Mouse (Mus musculus) R1 (cell line): ENCODE measurements at regions not wholly inside any gene's neighbourhood (a gene's known extent, or its start where the extent isn't known, plus 50 kb on each side); places are given as distances from the start of the nearest gene placed in this dataset.
"Not testable (repeated sequence)": the region's sequence is repeated elsewhere in the genome, so short reads cannot be mapped to it uniquely, and the experiment has no call there.

Experiments used
- DNase-seq: peaks from one replicate; pipeline ENCODE4 v3.0.0-alpha.2; 2018; ENCODE audit warnings: low read depth, low spot score

DNA sequence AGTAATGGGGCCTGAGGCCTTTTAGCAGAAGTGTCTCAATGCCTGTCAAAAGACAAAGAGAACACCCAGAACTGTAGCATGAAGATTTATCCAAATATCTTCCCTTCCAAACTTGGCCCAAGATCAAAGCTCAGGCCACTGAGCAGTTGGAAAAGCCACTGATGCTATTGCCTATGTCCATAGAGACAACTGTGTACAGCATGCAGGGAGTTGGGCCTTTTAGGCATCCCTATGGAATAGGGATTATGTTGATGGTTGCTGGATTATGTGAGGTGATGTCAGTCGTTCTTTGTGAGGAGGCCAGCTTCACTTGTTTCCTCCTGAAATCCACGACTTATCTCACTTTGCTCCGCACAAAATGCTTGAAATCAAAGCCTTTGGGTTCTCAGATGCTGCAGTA, 153.1 kb upstream of the Gm17728 start:
- DNase-seq: no peak

DNA sequence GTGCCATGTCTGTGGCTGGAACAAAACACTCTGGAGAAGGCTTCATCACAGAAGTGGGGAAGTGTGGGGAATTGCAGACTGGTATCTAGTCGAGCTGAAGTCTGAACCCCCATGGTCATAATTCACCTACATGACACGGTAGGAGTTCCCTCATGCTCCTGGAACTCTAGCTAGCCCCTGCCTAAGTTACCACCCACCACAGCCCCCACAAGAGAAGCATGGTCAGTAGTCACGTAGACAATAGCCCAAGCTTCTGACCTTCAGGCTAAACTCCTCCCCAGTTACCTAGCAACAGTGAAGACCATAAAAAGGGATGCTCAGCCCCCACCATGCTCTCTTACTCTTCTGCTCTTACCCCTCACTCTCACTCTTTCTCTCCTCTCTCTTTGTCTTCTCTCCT, 143.8 kb upstream of the Gm17728 start:
- not testable (repeated sequence) for DNase-seq

DNA sequence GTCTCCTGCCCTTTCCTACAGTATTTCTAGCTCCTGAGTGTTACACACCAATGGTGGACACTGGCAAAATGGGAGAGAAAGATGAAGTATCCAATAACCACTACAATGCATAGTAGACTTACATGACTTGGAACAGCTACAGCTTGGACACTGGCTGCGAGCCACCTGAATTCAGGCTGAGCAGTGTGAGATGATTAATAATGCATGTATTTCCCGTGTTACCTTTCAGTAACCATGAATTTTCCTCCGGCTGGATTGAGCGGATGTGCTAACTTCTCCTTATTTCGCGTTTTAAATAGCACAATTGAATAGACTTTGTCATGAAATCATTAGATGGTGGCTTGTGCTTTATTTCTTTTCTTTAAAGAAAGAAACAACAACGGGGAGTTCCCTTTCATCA, 142.4 kb upstream of the Gm17728 start:
- no peak for DNase-seq

DNA sequence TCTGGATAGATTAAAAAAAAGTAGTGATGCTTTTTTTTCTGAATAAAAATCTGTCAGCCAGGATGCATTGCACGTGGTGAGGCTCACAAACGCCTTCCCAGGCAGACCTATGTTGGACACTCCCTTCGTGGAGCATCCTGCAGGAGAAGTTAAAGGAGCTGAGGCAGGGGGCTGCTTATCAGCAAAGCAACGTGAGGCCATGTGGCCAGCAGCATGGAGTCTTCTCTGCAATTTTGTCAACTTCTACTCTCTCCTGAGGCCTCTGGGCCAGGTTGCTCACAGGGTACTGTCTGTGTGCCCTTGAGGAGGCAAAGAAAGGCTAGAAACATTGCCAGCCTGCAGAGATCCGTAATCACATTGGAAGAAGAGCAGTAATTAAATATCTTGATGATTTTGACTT, 140.0 kb upstream of the Gm17728 start:
- DNase-seq: no peak

DNA sequence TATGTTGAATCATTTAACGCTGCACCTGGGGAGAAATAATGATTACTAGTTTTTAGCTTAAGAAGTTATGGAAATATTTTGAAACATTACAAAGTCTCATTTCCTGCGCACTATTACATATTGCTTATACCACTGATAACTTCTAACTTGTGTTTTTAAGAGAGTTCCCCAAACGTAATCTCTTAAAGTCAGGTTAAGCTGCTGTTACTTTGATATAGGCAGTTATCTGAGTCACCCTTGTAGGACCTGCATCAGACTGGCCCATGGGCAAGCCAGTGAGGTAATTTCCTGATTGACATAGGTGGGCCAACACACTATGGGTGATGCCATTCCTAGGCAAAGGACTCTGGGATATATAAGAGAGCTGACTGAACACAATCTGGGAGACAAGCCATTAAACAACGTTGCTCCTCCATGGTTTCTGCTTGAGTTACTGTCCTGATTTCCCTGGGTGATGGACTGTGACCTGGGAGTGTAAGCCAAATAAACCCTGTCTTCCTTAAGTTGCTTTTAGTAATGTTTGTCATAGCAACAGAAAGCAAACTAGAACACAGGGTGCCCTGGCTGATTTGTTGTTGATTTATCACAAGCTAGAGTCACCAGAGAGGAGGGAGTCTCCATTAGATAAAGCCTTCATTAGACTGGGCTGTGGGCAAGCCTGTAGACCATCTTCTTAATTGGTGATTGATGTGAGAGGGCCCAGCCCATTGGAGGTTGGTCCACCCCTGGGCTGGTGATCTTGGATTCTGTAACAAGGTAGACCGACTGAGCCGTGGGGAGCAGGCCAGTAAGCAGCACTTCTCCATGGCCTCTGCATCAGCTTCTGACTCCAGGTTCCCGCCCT, 139.3 kb upstream of the Gm17728 start:
- DNase-seq: no peak

DNA sequence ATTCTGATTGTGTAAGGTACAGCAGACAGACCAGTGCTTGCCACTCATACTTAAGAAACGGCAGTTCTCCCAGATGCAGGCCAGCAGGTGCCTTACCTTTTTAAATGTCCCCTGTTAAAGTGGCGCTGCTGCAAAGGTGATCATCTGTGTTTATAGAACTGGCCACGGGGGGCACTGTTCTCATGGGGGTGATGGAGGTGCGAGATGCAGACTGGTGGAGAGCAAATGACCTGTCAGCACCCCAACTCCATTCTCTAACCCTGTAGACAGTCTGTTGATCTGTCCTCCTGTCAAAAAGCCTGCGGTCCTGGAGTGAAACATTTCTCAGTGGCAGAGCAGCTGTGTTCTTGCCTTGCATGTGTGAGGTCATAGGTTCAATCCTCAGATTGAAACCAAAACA, 135.4 kb upstream of the Gm17728 start:
- DNase-seq: peak; percentile 56

DNA sequence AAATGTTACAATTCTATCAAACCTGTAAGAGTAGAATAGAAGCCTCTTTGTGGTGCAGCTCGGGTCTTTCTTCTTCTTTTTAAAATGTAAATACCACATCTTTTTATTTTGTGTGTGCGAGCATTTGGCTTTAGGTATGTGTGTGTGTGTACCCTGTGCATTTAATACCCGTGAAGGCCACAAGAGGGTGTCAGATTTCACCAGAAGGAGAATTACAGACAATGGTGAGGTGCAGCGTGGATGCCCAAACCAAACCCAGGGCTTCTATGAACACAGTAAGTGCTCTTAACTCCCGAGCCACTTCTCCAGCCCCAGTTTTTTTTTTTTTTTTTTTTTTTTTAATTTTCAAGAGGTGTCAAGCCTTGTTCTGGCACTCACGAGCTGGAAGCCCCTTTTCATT, 135.0 kb upstream of the Gm17728 start:
- peak; percentile 69 for DNase-seq

DNA sequence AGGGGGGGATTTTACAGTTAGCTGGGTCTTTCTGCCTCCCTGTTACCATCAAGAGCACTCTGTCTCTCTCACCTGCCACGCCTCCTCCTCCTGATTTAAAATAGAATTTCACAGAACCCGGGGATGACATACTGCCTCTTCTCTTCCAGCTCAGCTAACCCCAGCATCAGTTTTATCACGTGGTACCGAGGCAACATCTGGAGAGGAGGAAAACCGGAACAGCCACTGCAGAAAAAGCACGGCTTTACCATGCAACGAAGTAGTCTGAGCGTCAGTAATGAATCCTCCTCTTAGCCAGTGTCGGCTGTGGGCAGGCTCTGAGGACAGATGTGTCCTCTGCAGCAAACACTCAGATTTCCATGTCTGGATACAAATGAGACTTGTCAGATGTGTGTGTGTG, 134.2 kb upstream of the Gm17728 start:
- DNase-seq: no peak

DNA sequence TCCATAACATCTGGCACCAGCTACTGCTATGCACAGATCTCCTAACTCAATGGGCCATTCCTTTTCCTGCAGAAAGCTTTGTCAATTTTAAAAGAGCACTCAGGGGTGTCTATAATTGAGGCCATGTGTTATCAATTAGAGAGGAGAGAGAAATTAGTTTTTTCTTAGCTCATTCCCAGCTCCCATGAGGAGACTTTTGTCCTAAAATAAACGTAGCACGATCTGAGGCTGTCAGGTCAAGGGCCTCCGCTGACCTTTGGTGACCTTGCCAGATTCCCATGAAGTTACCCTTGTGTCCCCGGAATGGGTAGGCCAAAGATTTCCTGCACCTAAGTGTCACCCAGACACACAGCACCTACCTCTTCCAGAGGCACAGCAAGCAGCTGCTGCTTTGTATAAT, 130.3 kb upstream of the Gm17728 start:
- DNase-seq: no peak

DNA sequence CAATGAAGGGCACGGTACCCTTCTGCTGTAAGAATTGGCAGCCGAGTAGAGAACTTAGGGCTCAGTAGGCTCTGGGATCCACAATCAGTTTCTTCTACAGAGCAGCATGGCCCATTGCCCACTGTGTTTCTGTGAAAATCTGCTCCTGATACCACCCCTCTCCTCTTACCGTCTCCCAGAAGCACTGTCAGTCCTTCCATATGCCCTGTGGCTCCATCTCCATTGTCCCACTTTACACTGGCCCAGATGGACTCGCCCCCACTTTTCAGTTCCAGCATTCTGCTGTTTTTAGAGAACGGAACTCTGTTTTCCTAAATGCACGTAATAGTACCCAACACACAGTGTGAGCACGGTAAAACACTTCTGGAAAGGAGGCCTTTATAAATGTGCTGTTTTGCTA, 129.6 kb upstream of the Gm17728 start:
- DNase-seq: no peak

DNA sequence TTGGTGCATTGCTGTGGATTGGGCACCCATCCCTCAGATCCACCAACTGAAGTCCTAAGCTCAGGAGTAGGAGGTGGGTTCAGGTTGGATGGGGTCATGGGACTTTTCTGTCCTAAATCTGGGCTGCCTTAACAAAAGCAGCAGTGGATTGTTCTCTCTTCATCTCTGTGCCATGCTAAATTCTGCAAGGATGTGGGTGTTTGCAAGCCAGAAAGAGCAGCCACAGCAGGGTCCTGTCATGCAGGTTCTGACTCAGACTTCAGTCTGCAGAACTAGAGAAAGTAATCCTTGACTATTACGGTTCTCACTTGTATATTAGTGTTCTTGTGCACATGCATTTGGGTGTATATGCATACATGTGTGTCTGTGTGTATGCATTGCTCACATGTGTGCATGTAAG, 125.5 kb upstream of the Gm17728 start:
- DNase-seq: no peak

DNA sequence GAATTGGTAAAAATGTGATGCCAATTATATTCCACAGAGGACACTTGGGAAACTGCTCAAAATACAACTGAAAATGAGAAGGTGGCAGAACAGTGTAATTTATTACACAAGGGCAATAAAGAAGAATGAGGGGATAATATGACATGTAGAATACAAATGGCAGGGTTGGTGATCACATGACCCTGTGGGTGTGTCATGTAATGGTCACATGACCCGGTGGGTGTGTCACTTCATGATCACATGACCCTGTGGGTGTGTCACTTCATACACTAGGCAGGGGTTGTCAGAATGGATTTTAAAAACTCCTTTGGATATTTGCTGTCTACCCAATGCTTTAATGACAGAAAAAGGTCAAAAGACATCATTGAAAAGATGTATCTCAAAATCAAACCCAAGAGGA, 123.6 kb upstream of the Gm17728 start:
- no peak for DNase-seq

DNA sequence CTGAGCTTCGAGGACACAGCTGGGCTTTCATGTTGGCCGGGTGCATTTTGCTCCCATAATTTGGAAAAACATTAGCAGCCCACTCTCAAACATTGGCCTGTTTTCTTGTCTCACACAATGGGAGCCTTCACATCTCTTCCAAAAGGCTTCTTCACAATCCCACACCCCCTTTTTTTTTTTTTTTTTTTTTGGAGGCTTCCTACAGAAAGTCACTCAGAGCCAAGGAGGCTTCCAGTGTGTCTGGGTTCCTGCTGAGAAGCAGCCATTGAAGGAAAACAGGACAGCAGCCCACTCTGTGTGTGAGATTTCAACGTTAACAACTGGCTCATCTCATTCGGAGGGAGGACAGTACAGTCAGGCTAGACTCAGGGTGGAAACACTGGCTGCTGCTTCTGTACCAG, 120.8 kb upstream of the Gm17728 start:
- no peak for DNase-seq

DNA sequence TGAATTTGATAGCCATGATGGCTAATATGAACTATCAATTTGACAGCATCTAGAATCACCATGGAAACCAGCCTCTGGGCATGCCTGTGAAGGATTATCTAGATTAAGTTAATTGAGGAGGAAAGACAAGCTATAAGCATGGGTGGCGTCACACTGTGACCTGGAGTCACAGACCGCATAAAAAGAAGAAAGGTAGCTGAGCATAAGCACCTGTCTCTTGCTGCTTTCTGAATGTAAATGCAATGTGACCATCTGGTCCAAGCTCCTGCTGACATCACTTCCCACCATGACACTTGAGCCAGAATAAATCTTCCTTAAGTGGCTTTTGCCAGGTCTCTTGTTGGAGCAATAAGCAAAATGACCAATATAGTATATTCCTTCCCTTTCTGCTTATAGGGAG, 113.4 kb upstream of the Gm17728 start:
- no peak for DNase-seq

DNA sequence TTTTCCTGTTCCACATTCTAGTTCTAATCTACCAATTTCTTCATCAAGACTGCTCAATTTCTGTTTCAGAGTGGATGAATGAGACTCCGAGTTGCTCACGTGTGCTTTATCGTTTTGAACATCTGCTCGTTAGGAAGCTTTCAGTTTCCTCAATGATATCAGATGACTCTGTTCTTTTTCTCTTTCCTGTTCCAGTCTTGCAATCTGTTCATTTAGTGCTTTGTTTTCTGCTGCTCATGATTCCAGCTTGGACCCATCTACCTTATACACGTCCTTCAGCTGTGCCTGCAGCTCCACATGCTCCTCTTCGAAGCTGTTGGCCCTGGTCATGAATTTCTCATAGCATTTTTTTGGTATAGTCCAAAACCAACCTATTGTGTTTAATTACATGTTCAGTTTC, 99.1 kb upstream of the Gm17728 start:
- no peak for DNase-seq

DNA sequence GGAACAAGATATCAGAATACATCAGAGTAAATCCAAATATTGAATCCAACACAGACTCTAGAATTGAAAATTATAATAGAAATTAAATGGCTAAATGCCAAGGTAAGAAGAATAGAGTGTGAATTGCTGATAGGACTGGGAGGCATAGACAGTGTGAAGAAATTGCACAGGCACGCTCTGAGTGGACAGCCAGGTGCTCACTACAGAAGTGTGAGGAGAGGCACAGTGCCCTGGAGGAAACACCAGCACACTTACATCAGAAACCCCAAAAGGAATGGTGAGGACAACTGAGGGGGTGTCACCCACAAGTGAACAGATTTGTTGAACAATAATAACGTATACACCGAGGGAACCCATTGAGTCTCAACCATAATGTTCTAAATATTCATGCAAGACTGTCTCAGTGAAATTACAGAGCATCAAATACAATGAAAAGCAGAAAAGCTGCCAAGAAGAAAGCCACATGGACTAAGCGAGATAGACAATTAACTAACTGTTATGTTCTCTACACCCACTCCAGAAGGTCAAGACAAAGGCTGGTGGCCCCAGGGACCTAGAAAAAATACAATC, 92.9 kb upstream of the Gm17728 start:
- no peak for DNase-seq

DNA sequence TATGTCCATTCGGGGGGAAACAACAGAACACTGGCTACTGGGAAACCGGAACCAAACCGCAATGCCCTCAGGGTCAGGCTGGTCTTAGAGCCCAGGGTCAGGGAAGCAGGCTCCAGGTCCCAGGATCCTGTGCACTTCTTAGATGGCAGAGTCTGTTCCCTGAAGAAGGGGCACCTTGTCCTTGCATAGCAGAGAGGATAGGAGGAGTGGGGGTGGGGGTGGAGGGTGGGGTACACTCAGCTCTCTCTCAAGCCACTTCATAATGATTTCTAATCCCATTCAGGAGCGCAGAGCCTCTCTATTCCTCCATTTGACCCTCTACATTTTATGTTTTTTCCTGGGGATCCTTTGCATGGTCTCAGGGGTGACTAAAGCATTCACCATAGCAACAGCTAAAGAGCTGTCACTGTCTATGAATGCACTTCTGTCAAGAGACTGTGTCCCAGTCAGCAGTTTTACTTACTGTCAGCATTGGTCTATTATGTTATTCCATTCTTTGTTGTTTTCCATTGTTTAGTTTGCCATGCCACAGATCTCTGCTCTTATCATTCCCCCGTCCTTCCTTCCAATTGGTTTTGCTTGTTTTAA, 64.2 kb upstream of the Gm17728 start:
- no peak for DNase-seq
